Mouse (Mus musculus) erythroblast, embryonic 14.5 days (primary cell): Measurements from ENCODE around the gene Gm21969.

Experiments used
- GATA1 ChIP-seq: IDR thresholded peaks from 2 replicates; pipeline ENCODE4 v1.6.1; 2012; ENCODE audit warnings: low read length, inconsistent platforms, mixed read lengths
- TAL1 ChIP-seq: IDR thresholded peaks from 3 replicates; pipeline ENCODE4 v1.6.1; 2012; ENCODE audit warnings: low read length, inconsistent platforms, mixed read lengths

DNA sequence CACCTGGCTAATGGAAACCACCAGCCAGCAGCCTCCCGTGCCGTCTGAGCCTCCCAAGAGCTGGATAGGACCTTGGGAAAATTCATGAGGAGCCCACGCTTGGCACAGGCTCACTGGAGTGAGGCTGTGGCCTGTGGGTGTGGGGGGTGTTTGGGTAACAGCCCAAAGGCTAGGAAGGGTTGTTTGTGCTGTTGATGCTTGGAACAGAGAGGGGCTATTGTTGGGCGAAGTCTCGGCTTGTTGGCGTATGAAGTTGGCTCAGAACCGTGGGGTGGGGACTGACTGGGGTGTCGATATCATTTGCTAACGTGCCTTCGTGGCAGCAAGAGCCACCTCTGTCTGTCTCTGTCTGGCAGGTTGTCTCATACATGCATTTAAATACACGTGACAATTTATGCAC, 47.8 kb upstream of the Gm21969 start:
- no peak for TF ChIP-seq GATA1
- TF ChIP-seq TAL1, result no peak
